Mouse (Mus musculus): ENCODE results near the gene Atl1. TPM values are rescaled to one million over a fixed set of nuclear protein-coding genes. Genes with fewer than 3 reads are reported as not detected.

Gene Atl1
- 100 to 1,000 TPM; 186 to 198 TPM for total RNA-seq (2021)

DNA sequence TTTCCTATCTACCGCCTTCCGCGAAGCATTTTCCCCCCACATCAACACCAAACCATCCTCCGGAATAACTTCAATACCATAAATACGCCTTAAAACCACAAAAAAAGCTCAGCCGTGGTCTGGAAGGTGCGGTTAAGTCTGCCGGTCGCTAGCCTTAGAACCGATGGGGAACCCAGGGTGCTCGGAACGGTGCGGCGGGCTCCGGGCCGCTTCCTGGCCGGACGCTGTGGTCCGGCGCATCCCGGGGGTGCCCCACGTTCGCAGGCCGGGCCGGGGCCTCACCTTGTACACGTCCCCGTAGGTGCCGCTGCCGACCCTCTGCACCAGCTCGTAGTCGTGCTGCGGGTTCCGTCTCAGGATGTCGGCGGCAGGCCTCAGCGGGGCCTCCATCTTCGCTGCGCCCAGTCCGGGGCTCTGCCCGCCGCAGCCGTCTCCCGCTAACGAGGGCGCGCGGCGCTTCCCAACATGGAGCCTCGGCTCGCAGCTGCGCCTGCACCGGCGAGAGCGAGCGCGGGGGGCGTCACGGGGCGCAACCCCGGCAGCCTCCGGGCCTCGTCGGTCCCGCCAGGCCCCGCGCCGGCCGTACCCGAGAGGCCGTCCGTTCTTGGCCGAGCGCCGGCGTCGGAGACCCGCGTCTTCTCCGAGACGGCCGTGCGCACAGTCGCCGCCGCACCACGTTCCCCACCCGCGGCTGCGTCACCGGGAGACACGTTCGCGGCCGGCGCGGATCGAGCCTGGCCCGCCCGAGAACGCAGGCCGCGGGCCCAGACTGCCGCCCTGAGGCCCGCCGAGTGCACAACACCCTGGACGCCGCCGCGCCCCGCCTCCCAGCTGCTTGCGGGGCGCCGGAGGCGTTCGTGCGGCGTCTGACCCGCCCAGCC is at the start of gene Atl1, which contains the start of gene Map4k5:
Gene Atl1 (plus strand): TSS at position 244 of the 881 bp plus-strand sequence.
Gene Map4k5 (minus strand): TSS at position 830 of the 881 bp plus-strand sequence.
- DNase-seq: peak; percentile 89 to 90

DNA sequence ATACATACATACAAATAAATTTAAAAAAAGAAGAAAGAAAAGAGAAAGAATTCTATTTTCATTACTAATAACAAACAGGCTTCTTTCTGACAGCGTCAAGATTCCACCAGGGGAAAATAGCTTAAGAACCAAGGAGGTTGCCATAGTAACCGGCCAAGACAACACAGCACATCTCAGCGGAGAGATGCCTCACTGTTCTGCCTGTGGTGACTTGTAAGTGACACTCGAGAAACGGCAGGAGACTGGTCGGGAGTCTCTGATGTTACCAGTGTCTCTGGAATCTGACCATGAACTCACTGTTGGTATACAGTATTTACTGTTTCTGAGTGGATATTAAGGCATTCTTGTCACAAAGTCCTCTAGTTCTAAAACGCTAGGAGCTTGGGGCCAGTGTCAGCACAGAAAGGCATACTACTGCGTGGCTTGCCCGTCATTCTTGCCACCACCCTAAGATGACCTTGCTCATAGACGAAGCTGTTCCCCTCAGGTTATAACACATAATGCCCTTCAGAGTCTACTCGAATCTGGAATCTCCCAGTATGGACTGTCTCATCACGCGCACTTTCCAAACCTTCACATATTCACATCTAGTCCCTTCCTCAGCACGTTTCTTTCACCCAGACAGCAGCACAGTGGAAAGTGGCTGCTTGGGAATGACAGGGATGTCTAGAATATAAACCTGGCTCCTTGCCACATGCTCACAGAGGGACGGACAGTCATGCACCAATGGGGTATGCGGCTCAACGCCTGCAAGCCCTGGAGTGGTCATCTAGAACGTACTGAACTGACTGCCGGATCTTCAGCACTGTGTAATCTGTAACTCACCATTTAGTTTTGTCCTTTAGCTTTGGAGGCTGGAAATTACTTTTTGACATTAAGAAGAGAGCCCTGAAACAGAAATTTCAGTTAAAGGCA is 48.6 kb upstream of the Atl1 start:
- DNase-seq: no peak

DNA sequence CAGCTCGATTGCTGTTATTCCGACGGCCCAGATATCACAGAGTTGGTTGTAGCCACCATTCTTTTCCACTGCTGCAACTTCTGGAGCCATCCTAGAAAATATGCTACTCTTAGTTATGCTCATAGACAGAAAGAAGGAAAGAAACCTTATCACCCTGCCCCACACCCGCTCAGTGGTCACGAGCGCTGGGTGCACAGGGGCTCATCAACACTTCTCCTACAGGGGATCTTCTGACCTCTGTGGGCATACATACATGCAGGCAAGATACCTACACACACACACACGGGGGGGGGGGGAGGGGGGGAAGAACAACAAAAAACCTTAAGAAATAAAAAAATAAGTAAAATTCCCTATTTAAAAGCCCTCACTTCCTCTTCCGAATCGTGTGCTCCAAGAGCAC is 46.7 kb upstream of the Atl1 start:
- no peak for DNase-seq

DNA sequence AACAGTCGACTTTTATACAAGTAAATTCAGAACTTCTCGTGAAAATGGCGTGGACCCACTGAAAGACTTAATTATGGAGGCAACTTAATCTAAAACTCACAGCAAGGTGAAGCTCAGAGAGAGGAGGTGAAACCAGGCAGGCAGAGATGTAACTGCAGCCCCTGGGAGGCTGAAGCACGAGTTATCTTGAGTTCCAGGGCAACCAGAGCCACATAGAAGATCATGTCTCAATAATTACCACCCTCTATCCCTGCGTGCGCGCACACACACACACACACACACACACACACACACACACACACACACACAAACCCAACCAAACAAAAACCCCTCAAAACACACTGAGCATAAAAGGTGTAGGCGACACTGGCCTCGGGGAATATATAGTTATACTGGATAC is 45.9 kb upstream of the Atl1 start:
- no peak for DNase-seq

DNA sequence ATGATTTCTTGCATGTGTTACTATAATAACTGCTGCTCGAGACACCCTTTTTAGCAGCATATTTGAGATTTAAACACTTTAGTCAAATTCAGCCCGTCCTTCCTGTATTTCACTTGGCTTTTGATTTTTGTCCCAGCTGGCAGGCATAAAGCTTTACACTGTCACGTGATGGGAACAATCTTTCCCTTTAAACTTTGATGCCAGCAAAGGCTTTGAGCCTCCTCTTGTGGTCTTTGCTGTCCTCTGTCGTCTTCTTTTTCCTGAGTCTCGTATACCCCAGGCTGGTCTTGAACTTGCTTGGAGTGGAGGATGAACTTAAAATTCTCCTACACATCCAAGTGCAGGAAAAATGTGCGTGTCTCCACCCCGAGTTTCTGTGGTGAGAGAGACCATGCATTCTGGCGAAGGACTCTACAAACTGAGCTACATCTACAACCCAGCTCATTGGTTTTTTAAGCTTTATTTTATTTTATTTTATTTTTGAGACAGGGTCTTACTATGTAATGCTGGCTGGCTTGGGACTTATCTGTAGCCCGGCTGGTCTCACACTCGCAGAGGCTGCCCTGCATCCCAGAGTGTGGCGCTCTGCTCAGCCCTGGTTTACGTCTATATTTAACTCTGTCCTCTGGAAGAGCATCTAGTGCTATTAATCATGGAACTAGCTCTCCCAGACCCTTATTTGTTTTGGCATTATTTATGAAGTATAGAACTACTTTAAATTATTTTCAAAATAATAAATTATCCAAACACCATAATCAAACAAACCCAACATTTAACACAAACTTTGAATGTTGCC is 44.1 kb upstream of the Atl1 start:
- DNase-seq: no peak

DNA sequence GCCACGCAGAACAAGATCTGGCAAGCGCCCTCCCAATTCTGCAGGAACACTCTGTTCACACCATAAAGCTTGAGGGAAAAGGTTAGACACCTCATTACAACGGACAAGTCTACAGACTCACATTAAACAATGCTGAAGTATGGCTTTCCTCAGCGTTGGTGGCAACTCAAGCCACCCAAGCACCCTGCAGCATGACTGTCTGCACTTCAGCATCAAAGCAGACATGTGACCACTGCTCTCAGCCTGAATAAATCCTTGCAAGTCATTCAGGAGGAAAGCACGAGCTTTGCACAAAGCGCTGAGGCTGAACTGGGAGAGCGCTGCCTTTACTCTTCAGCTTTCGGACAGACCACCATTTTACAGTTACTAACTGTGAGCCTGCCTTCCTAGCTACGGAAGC is 40.1 kb upstream of the Atl1 start:
- DNase-seq: no peak

DNA sequence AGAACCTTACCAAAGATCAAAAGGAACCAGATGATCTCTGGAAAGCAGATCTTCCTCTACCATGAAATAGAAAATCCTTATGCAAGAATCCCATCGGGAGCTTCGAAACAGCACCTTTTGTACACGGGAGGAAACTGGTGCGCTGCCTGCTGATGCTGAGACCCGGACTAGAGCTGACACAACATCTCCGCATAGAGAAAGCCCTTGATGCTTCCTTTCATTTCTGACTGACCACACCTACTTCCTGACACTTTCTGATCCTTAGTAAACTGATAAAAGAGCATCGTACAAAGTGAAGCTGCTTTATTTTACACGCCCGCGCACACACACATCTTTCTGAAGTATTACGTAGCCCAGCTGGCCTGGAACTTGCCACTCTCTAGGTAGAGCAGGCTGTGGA is 39.0 kb upstream of the Atl1 start:
- DNase-seq: no peak

DNA sequence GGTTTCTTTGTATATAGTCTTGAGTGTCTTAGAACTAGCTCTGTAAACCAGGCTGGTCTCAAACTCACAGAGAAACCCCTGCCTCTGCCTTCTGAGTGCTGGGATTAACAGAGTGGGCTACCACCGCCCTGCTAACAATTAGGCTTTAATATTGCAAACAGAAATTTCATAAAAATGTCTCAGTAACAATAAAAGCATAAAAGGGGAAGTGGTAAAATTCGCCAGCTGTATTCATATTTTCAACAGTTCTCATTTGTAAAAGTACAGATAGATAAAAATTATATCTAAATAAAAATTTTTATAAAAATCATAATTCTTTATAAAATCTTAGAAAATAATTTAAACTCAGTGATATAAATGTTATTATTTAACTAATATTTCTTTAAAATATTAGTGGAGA is 38.5 kb upstream of the Atl1 start:
- no peak for DNase-seq

DNA sequence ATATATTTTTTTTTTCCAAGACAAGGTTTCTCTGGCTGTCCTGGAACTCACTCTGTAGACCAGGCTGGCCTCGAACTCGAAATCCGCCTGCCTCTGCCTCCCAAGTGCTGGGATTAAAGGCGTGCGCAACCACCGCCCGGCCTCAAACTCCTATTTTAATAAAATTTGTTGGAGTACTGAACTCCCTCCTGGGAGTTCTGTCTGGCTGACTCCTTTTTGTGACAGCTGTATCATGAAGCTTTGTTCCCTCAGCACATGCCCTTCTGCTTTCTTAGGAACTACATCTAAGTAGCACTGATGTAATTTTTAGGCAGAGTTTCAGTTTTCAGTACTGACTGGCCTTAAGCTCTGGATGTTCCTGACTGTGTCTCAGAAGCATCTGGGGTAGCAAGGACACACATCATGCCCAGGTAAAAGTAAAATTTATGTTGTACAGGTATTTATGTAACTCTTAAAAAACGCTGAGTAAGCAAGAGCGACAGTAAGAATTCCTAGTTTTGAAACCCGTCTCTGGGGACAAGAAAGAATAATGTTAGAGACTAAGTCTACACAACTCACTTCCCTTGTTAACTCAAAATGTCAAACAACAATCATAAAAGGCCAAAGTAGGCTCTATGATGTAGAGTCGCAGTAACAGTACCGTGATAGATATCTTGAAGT is 36.6 kb upstream of the Atl1 start:
- no peak for DNase-seq

DNA sequence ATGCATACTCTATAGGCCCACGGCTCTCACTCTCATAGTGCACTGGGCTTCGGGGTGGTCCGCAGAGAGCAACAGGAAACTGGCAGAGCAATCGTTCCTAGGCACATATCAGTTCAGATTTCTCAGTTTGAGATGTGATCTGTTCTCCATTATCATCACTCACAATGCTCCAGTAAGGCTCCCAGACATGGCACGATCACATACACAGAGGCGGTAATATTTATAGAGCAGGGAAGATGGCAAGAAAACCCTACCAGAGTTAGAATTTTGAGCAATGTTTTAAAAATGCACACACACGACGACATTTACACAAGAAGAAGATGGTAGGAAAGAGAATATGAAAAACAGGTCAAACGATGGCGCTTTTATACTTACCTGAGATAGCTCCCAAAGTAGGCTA is 36.0 kb upstream of the Atl1 start:
- DNase-seq: no peak

DNA sequence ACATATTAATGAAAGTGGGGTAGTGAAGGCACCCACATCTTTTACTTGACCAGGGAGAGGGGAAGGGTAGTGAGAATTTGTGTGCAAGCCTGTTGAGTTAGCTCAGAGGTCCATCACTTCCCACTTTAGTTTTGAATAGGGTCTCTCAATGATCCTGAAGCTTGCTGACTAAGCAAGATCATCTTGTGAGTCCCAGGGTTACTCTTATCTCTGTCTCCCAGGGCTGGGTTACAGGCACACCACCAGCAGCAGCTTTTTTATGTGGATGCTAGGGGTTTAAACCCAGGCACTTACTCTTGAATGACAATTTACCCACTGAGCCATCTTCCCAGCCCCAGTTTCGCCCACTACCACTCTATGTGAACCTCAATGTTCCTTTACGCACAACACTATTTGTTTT is 34.8 kb upstream of the Atl1 start:
- DNase-seq: no peak

DNA sequence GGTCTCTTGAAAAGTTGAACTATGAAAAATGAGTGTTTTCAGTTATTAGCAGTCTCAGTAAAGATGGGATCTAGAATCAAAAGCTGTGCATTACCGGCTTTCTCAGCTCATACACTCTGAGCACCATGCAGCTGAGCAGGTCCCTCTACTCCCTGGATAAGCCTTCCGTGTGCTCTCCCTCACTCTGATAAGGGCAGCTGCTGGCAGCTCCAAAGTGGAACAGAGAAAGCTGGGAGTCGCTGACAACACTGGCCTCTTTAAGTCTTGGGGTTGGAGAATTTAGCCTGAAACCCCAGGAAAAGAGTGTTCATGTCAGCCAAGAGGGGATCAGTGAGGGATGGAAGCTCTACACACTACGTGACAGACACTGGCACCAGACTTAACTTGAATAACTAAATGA is 33.6 kb upstream of the Atl1 start:
- no peak for DNase-seq

DNA sequence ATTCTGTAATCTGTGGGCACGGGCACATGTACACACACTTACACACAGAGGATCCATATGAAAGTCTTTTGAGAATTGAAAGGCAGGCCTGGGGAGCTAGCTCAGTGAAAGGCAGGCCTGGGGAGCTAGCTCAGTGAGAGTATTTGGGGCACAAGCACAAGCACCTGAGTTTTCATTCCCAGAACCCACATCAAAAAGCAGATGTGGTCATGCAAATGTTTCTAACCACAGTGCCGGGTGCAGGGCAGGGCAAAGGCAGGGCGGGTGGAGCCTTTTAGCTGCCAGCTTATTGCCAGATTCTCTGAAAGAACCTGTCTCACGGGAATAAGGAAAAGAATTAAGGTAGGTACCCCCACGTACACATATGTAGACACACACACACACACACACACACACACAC is 28.9 kb upstream of the Atl1 start:
- DNase-seq: no peak

DNA sequence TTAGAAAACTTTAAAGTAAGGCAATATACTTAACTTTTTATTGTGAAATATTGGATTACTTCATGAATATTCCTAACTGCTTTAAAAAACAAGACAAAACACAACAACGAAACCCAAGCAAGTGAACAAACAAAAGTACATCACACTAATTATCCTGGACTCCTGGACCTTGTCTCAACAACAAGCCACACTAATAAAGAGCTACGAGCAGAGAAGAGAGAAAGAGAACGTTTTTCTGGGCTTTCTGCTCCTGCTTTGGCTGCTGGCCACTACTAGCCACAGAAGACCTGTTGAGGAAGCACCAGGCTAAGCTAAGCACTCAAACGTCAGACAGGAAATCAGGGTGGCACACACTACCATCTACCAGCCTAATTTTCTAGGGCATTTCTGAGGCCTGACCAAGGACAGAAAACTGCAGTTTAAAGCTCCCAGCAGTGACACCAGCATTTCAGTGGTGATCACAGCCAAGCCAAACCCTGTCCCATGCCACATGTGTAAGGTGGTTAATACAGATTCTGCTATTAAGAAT is 28.2 kb upstream of the Atl1 start:
- no peak for DNase-seq

DNA sequence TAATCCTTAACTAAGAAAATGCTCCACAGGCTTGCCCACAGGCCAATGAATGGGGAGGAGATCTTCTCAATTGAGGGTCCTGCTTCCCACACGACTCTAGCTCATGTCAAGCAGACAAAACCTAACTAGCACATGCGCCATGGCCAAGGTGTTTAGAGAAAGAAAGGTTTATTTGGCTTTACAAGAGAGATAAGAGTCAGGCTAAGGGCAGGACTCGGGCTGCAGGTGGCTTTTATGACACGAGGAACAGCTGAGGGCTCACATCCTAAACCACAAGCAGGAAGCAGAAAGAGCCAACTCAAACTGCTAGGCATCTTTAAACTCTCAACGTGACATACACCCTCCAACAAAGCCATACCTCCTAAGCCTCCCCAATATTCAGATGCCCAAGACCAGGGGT is 25.1 kb upstream of the Atl1 start:
- DNase-seq: no peak

DNA sequence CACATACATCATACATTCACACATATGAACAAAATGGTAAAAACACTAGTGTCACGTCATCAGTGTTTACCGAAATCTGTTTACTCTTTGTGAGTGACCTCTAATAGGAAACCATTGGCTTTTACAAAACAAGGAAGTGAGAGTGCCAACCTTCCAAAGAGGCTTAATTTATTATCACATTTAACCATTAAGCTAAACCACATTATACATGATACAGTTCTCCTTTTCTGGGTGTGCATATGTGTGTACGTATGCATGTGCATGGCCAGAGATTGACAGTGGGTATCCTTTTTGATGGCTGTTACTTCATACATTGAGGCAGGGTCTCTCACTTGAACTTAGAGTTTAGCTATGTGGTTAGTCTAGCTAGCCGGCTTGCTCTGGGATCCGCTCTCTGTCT is 20.8 kb upstream of the Atl1 start:
- DNase-seq: no peak

DNA sequence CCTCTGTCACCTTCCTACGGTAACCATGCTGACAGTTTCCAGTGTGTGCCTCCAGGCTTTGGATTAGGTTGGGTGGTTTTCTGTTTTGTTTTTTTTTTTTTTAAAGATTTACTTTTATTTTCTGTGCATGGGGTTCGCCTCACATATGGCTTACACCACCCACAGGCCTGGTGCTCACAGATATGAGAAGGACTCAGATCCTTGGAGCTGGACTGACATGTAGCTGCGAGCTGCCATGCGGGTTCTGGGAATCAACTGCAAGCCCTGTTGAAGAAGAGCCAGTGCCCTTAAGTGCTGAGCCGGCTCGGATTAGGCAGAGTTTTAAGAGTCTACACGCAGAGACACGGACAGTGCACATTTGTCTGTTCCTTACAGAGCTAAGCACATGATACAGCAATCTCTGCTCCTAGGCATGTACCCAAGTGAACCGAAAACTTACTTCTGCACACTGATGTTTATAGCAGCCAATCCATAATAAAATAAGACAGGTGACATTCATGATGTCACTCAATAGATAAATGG is 14.5 kb upstream of the Atl1 start:
- no peak for DNase-seq

DNA sequence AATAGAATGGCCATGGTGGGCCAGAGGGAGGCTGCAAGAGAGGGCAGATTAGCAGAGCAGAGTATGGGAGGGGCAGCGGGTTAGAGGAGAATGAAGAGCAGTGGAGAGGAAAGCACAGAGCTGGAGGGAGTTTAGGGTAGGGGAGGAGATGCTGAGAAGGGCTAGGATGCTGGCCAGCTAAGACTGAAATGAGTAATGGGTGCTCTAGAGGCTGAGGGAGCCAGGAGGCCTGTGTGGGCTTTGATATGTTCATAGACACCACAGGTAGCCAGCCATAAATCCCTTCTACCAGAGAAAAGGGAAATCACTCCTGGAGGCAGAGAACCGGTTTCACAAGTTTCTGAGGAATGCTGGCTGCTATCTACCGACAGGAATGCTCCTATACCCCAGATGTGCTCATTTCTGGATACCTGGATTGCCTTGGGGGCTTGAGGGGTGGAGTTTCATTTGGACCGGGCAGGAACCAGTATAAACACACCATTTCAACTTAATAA is 13.2 kb upstream of the Atl1 start:
- no peak for DNase-seq

DNA sequence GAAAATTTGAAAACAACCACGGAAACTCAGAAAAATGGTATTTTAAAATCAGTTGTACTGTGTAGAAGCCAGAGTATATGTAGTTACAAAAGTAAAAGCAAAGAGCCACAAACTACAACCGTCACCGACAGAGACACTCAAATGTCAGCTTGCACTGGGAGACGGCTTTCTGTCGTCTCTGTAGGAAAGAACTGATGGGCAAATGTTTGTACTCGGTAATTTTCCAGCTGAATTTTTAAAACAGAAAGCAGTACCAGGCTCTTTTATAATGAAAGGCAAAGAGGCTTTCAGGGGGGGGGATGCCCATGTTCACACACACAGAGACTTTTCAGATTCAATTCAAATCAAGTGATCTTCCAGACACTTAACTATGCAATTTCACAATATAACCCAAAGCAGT is 12.7 kb upstream of the Atl1 start:
- DNase-seq: no peak

DNA sequence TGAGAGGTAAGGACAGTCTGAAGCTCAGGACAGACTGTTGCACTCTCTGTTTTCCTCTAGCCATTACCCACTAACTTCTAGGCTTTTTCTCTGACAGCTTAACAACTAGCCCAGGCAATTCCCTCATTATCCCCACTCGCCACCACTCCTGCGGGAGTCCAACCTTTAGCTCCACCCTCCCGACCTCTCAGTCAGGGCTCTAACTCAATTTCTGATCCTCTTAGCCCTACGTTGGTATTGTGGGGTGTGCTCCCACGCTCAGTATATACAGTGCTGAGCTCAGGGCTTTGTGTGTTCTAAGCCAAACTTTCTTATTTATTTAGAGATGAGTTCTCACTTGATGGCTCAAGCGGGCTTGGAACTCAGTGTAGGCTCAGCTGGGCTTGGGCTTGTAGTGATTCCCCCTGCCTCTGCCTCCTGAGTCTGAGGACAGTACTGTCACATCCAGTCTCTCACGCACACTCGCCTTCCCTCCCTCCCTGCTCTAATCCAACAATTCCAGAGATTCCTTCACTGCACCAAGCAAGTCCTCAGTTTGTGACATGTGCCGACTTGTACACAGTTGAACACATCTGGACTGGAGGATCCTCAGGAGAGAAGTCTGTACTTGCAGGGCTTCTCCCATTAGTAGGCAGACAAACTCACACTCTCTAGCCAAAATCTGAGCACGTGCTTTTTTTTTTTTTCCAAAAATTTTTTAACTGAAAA is 11.1 kb upstream of the Atl1 start:
- no peak for DNase-seq

DNA sequence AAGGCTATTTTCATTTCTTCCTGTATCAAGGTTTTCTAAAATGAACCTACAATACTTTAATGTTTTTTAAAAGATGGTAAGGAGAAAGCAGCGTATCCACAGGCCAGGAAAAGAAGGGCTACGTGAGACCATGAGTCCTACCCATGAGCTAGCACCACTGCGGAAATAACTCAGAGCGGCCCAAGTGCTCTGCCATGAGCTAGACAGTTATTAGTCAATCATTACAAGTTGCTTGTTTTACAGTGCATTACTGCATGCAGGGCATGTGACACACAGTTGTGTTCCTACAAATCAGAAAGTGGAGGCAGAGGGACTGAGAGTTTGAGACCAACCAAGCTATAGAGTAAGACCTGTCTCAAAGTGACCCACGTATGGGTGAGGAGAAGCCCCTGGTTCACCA is 8.4 kb upstream of the Atl1 start:
- DNase-seq: no peak
